Mouse (Mus musculus) C2C12 (cell line): Measurements from ENCODE around the gene Ttpal.

Experiments
- CEBPB ChIP-seq: IDR thresholded peaks from one replicate; pipeline ENCODE4 v1.6.1; 2011; ENCODE audit warnings: low read depth, mild to moderate bottlenecking, control low read depth, moderate library complexity
- CTCF ChIP-seq: IDR thresholded peaks from one replicate; pipeline ENCODE4 v1.5.1; 2011; ENCODE audit not compliant: control insufficient read depth, insufficient read depth, insufficient read length
- MAX ChIP-seq: IDR thresholded peaks from one replicate; pipeline ENCODE4 v1.6.1; 2011; ENCODE audit warnings: mild to moderate bottlenecking, control low read depth
- MYOG ChIP-seq: IDR thresholded peaks from one replicate; pipeline ENCODE4 v1.6.1; 2011; ENCODE audit not compliant: control insufficient read depth, insufficient read length; ENCODE audit errors: extremely low read depth

DNA sequence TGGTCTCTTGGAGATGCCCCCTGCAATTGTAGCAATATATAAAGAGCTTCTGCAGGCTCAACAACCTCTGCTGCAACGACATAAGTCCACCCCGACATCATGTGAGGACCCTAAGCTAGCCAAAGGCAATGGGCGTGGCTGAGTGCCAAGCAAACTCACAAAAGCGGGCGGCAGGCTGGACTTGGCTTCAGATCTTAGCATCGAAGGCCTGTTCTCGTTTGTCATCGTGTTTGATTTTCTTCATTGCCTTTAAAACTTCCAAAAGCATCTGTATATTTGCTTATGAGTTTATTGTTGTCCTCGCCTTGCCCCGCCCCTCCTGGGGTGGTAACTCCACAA, 18.1 kb upstream of the Ttpal start:
- no peak for TF ChIP-seq CTCF
- TF ChIP-seq MYOG, result no peak
- no peak for TF ChIP-seq MAX
- no peak for TF ChIP-seq CEBPB
